Mouse (Mus musculus) c-Kit-positive CD71-positive TER-119-positive erythroid progenitor cells, embryonic 14.5 days (primary cell): ENCODE data around the gene Glipr1.
A peak's percentile ranks its signal among the peaks of the same experiment; 100 is the strongest.

Experiments
- DNase-seq: peaks from one replicate; pipeline ENCODE4 v3.0.0-alpha.2; 2013; ENCODE audit warnings: low spot score

Gene Glipr1

GRCm38 (mm10) chr10:111960459-111960858 is 42.0 kb downstream of the Glipr1 start:
- DNase-seq, result no peak

- DNase-seq, result no peak
Observed at GRCm38 (mm10) chr10:111959353-111959752, 43.1 kb downstream of the Glipr1 start.

DNA sequence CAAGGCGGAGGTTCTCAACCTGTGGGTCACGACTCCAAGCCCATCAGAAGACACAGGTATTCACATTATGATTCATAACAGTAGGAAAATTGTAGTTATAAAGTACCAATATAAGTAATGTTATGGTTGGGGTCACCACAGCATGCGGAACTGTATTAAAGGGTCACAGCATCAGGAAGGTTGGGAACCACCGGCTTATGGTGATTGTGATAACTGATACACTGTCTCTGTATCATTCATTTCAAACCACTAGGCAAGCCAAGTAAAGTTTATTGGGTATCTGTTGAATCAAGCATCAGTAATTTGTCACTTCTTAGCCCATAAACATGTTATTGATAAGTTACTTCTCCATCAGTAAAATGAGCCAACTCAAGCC is 44.4 kb downstream of the Glipr1 start:
- no peak for DNase-seq

DNA sequence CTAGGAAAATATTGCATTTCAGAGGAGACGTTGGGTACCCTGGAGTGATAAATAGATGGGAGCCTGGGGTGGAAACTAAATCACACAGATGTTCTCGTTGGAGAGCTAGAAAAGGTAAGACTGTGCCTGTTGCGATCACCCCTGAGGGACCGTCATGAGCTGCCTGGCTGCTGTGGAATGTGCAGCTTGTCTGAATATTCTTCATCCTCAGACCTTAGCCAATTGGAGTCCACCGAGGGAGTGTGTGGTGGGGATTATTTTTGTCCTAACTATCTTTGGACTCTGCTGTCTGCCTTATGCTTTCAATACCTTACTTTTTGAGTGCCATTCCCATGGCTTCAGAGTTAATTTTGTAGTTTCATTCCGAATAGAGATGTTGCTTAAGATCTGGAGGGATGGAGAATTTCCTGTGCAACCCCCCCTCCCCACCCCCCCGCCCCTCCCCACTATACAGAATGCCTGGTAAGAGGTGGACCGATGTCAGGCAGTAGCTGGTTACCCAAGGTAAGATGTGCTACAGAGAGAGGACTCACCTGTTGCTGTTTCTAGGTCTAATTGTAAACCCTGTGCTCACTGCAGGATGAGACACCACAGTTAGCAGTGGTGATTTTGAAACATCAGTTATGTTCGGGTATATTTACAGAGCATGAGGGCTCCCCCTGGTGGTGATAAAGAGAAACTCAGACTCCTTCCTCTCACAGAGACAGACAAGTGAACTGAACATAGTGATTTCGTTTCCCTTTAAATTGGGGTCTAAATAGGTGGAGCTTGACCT is 45.0 kb downstream of the Glipr1 start:
- DNase-seq, result peak; percentile 62

DNA sequence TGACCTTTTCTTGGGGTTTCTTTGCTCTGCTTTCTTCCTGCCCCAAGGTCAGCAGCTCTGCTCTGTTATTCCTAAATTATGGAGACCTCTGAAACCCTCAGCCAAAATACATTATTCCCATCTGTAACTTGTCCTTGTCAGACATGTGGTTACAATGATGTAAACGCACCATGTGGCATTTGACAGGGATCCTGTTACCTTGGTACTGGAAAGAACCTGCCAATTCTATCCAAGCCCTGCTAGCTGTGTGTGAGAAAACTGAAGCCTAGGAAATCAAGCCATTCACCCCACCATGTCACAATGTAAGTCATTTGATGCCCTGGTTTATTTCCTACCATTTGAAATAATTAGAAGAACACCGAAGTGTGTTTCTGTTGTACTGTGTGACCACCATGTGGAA is 46.6 kb downstream of the Glipr1 start:
- no peak for DNase-seq

DNA sequence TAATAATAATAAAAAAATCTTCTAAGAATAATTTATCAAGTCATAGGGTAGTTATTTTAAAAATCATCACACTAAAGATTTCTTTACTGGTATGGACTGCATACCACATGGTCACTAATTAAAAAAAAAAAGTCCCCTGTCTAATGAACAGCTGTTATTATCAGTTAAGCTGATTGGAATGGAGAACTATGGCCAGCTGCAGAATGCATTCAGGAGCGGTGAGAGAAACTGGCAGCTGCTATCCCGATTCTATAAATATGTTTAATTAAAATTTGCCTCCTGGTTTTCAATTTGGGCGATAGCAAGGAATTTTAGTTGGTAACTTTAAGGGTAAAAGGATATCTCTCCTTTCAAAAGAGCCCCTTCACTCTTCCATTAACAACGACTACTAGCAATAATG is 53.4 kb downstream of the Glipr1 start:
- DNase-seq, result no peak

- no peak for DNase-seq
Observed at GRCm38 (mm10) chr10:111948041-111948440, 54.4 kb downstream of the Glipr1 start.

GRCm38 (mm10) chr10:111945563-111945962 is 56.9 kb downstream of the Glipr1 start:
- no peak for DNase-seq

GRCm38 (mm10) chr10:111943026-111943425 is 59.4 kb downstream of the Glipr1 start:
- DNase-seq, result no peak

GRCm38 (mm10) chr10:111937146-111937534 is 65.3 kb downstream of the Glipr1 start:
- DNase-seq, result no peak

DNA sequence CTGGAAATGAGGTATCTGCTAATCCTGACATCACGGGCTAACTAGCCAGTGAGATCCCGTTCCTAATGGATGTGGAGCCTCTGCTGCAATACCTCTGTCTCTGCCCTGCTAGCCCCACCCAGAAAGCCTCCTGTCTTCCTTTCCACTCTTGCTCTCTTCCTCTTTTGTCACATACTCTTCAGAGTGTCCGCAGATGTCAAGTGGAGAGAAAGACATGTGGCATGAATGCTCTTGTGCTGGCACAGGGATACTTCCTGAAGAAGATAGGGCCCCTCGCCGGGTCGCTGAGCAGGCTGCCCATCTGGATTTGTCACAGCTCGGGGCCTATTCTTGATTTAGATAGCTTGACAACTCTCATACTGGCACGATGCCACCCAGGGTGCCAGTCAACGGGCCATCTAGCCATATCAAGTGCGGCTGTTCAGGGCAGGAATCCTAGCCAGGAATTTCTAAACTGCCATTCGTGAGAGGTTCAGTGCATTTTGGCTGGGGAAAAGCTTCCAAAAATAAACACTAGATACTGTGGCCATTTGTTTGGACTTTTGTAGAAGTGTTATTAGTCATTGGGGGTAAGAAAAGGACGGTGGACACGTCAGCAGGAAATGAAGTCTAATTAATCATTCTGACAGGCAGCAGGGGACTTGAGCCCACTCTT is 65.8 kb downstream of the Glipr1 start:
- DNase-seq, result no peak

- DNase-seq, result no peak
Observed at GRCm38 (mm10) chr10:111936021-111936420, 66.4 kb downstream of the Glipr1 start.
